Mouse (Mus musculus): Measurements from ENCODE around the gene Lrrc49.

DNA sequence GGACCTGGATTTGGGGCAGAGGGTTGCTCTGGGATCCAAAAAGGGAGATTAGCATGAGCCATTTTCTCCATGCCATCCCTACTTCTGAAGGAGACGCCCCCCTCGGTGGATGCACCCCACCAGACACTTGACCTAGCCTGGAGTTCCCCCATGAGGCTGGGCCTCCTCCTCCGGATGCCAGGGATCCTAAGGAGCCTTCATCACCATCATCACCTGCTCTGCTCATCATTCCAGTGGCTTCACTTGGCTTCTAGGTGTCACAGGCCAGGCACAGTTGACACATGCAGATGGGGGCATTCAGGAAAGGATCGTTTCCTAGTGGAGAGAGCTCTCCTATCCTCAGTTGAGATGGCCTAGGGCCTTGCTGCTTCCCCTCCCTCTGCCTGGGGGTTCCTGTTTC, 25.7 kb upstream of the Lrrc49 start:
- no peak for TF ChIP-seq POLR2A (IDR thresholded peaks at IDR 0.05; ENCODE audit: low read depth, low read length)
- no peak for TF ChIP-seq CTCF (conservative IDR thresholded peaks at IDR 0.05; ENCODE audit: insufficient read depth, insufficient read length, low read depth, low read length)
